Mouse (Mus musculus) myocyte (in vitro differentiated cells): Measurements from ENCODE around the gene Angel1.

Experiments
- CEBPB ChIP-seq: IDR thresholded peaks from 2 replicates; pipeline ENCODE4 v1.6.1; 2011; ENCODE audit warnings: mild to moderate bottlenecking, moderate library complexity; ENCODE audit not compliant: poor library complexity, insufficient read depth, severe bottlenecking
- E2F4 ChIP-seq: IDR thresholded peaks from one replicate; pipeline ENCODE4 v1.6.1; 2011; ENCODE audit warnings: mild to moderate bottlenecking, control low read depth, moderate library complexity; ENCODE audit not compliant: insufficient read depth
- MAX ChIP-seq: IDR thresholded peaks from one replicate; pipeline ENCODE4 v1.6.1; 2011; ENCODE audit warnings: low read depth, mild to moderate bottlenecking, control low read depth
- MYOD1 ChIP-seq, 3 experiments: IDR thresholded peaks; one replicate each; pipeline ENCODE4 v1.6.1; 2011; ENCODE audit warnings: control low read depth in 2 of 3, low read depth in 2 of 3, mild to moderate bottlenecking in 2 of 3, moderate library complexity in 1 of 3; ENCODE audit not compliant: insufficient read length in 2 of 3, control insufficient read depth in 1 of 3
- MYOG ChIP-seq, 3 experiments: IDR thresholded peaks; one replicate each; pipeline ENCODE4 v1.6.1; 2011; ENCODE audit warnings: control low read depth in 2 of 3, low read depth in 2 of 3, mild to moderate bottlenecking in 2 of 3; ENCODE audit not compliant: insufficient read length in 2 of 3, control insufficient read depth in 1 of 3, insufficient read depth in 1 of 3
- POLR2A ChIP-seq: IDR thresholded peaks from one replicate; pipeline ENCODE4 v1.6.1; 2011; ENCODE audit warnings: low read depth, mild to moderate bottlenecking, control low read depth, moderate library complexity; ENCODE audit not compliant: insufficient read length
- POLR2AphosphoS2 ChIP-seq: IDR thresholded peaks from one replicate; pipeline ENCODE4 v1.6.1; 2011; ENCODE audit warnings: low read depth, control low read depth; ENCODE audit not compliant: insufficient read length
- SRF ChIP-seq: IDR thresholded peaks from one replicate; pipeline ENCODE4 v1.6.1; 2011; ENCODE audit warnings: low read depth; ENCODE audit not compliant: control insufficient read depth, insufficient read length
- TCF12 ChIP-seq: IDR thresholded peaks from one replicate; pipeline ENCODE4 v1.6.1; 2011; ENCODE audit warnings: mild to moderate bottlenecking, control low read depth; ENCODE audit not compliant: poor library complexity, insufficient read depth, severe bottlenecking
- TCF3 ChIP-seq: IDR thresholded peaks from one replicate; pipeline ENCODE4 v1.6.1; 2011; ENCODE audit warnings: low read depth, control low read depth; ENCODE audit not compliant: insufficient read length
- USF1 ChIP-seq: IDR thresholded peaks from one replicate; pipeline ENCODE4 v1.6.1; 2011; ENCODE audit warnings: low read depth, mild to moderate bottlenecking, control low read depth, moderate library complexity

- TF ChIP-seq POLR2A: no peak
- no peak for TF ChIP-seq TCF12
- TF ChIP-seq MAX: no peak
- no peak for TF ChIP-seq USF1
- no peak for TF ChIP-seq MYOD1 (IDR thresholded peaks at IDR 0.05; ENCODE audit: control insufficient read depth in 1 of 3, insufficient read length in 2 of 3, low read depth in 2 of 3)
- no peak for TF ChIP-seq MYOG (IDR thresholded peaks at IDR 0.05; ENCODE audit: control insufficient read depth in 1 of 3, insufficient read depth in 1 of 3, insufficient read length in 2 of 3, low read depth in 2 of 3)
- no peak for TF ChIP-seq E2F4
- no peak for TF ChIP-seq CEBPB
- TF ChIP-seq POLR2AphosphoS2: no peak
- TF ChIP-seq TCF3: no peak
- no peak for TF ChIP-seq SRF
Measured at GRCm38 (mm10) chr12:86768986-86769580, 42.8 kb upstream of the Angel1 start.
